Mouse (Mus musculus): ENCODE measurements around the gene Itga10.

DNA sequence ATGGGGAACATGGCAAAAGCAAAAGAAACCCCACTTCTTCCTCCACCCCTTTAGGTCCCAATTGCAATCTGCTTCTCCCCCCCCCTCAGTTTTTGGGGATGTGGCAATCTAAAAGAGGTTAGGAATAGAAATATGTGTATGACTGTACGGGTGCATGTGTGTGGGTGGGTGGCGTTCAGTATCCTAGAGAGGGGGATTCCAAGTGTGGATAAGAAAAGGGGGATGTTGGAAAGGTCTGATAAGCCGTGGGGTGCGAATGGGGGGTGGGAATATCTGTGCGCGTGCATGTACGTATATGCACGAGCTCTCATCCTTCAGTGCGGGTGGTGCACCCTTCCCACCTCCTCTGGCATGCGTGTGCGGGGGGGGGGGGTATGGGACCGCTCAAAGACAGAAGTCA, 48.5 kb upstream of the Itga10 start:
- TF ChIP-seq POLR2A (IDR thresholded peaks at IDR 0.05; ENCODE audit: borderline replicate concordance, insufficient read depth, low read length) (no peak), CTCF (IDR thresholded peaks at IDR 0.05; ENCODE audit: borderline replicate concordance, insufficient read depth, low read depth, low read length) (no peak)
